Mouse (Mus musculus) urinary bladder, postnatal 25 days (tissue): Measurements from ENCODE around the gene Slc11a2.
"Not testable (repeated sequence)": the region's sequence is repeated elsewhere in the genome, so short reads cannot be mapped to it uniquely, and the experiment has no call there.

Experiments used
- DNase-seq: peaks from one replicate; pipeline ENCODE4 v3.0.0; 2022; ENCODE audit warnings: low spot score

Gene Slc11a2

DNA sequence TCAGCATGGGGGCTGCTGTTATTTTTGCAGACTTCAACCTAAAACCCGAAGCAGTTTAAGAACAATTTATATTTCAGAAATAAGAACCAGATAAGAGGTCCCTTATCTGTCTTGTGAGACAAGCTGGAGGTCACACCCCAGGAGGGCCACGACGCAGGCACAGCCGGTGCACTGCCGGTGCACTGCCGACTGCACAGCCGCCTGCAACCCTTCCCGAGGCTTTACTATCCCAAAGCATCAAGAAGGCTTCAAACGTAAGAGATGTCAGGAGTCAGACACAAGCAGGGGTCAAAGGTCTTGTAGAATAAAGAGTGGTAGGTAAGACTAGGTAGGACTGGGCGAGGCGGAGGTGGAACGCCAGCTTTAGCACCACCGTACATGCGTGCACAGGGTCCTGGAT, 22.5 kb downstream of the Slc11a2 start:
- no peak for DNase-seq

DNA sequence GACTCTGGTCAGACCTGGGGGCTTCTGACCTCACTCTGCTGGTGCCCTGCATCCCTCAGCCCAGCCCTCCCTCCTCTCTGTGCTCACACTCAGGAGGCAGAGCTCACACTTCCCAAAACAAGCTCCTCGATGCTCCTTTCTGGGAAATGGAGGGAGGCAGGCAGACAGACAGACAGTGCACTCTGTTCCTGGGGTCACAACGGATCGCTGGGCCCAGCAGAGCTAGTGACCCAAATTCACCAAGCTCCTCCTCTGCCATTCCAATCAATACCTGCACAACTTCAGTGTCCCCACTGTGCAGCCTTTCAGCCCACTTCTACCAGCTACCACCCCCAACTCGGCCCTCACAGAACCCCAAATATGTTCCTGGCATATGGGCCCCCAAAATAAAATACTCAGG, 23.1 kb downstream of the Slc11a2 start:
- DNase-seq, result no peak

DNA sequence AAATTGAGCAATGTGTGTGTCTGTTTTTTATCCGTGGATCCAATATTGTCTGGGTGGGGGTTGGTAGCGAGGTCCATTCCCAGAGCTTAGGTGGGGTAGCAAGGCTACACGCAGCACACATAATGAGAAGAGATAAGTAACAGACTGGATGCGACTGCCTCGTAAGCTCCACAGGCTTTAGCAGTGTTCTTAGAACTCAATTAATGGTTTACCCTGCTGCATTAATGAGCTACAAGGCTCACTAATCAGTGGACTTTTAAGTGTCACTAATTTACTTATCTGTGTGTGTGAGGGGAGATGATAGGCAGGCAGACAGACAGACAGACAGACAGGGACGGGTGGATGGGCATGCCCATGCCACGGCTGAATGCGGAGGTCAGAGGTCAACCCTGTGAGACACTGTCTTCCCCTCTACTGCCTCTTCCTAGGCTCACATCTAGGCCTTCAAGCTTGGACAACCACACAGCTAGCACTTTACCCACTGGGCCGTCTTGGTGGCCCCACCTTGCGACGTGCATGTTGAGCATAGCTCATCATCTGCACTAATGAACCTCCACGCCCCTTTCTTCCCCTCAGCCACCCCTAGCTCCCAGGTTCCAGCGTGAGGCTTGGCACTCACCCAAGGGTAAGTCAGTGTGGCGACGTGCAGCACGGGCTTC, 24.2 kb downstream of the Slc11a2 start:
- no peak for DNase-seq

DNA sequence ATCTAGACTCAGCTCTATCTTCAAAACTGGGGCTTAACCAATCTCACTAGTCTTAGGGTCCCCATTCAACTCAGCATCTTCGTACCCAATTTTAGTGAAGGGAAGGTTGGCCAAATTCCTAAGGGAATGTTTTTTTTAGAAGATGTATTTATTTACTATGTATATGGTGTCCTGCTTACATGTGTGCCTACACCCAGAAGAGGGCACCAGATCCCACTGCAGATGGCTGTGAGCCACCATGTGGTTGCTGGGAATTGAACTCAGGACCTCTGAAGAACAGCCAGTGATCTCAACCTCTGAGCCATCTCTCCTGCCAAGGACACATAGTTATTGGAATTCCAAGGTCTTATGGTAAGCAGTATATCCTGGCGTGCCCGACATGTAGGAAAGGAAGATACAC, 29.3 kb downstream of the Slc11a2 start:
- no peak for DNase-seq

DNA sequence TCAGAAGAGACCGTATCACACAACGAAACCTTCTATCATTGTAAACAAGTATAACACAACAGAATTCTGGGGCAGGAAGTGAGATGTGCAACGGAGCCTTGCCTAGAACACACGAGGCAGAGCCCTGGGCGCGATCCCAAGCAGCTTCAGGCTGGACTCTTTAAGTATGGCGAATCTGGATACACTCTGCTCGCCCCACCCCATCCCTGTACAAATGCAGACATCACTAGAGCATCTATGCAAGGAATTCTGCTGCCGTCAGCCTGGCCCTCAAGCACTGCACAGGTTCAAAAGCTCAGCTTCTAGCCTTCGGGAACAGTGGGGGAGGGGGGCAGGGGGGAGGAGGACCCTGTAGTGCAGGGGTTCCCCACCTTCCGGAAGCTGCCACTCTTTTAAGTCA, 31.9 kb downstream of the Slc11a2 start:
- no peak for DNase-seq

DNA sequence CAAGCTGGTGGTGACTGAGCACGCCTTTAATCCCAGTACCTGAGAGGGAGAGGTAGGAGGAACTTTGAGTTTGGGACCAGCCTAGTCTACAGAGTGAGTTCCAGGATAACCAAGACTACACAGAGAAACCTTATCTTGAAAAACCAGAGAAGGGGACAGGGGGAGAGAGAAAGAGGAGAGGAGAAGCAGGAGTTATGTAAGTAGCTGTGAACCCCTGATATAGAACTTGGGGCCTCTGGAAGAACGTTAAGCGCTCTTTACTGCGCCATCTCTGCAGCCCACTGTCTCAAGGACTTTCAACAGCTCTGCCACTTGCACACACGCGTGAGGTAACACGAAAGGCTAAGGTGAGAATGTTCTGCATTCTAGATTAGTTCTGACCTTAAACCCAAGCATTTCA, 33.3 kb downstream of the Slc11a2 start:
- no peak for DNase-seq

DNA sequence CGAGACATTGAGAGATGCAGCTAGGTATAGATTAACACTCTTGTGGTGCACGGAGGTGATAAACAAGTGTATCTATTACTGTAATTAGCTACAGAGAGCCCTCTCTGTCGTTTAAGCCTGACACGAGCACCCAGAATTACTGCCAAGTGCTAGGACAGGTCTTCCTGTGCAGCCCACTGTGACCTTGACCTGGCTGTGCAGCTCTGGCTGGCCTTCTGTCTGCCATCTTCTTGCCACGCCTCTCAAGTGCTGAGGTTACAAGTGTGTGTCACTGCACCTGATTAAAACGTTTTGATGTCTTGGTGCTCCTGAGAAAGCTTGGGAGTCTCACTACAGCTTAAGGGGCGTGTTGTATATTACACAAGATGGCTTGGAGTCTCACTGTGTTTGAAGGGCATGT, 33.8 kb downstream of the Slc11a2 start:
- no peak for DNase-seq

DNA sequence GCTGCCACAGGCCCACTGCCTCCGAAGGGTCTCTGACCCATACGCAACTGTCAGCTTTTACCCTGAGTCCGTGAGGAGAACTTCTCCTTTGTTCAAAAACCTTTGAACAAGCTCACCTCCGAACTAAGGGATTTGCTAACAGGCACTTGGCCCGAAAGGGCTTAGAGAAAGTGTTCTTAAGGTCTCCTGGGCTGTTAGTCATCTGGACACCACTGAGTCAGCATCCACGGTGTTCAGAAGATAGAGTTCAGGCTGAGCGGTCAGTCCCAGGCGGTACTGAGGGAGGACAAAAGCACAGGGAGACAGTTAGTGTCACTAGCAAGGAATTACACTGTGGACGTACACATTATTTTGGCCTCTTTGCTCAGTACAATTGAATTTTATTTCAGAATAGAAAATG, 36.0 kb downstream of the Slc11a2 start:
- DNase-seq, result no peak

DNA sequence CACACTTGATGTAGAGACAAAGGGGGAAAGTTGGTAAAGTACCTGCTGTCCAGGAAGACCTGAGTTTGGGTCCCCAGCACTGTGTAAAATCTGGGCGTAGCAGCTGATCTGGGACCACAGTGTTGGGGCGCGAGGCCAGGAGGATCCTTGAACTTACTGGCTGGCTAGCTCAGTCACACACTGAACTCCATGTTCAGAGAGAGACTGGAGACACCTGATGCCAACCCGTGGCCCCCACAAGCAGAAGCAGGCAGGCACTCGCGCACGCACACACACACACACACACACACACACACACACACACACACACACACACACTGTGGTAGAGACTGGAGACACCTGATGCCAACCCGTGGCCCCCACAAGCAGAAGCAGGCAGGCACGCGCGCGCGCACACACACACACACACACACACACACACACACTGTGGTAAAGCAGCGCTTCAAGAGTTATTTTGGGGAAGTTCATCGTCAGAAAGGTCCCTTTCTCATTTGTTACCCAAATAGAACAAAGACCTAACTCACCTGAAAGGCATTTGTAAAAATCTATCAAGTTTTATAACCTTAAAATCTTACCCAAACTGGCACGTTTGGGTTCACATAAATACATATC, 36.5 kb downstream of the Slc11a2 start:
- DNase-seq, result no peak

DNA sequence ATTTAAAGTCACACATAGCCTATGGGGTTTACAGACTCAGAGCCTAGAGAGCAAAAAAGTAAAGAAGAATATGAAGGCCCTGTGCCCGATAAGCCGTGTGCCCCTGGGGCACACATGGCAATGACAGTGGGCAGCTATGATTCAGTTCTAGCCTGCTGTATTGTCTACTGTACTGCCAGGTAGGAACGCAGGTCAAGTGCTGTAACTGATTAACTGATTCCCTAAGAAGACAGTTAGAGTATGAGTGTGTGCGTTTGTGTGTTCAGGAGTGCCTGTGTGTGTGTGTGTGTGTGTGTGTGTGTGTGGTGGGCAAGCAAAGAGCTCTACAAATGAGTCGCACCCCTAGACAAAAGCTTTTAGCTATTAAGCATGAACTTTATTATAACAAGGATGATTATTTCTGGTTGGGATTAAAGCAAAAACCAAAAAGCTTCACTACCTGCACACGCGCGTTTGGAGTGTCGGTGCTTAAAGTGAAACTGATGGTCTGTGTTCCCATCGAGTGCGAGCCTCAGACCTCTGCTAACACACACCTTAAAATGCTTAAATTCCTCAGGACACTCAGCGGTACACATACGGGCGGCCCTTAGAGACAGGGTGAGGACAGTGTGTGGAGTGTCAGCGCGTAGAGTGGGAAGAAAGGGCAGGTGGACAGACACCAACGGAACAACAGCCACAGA, 37.2 kb downstream of the Slc11a2 start:
- no peak for DNase-seq

DNA sequence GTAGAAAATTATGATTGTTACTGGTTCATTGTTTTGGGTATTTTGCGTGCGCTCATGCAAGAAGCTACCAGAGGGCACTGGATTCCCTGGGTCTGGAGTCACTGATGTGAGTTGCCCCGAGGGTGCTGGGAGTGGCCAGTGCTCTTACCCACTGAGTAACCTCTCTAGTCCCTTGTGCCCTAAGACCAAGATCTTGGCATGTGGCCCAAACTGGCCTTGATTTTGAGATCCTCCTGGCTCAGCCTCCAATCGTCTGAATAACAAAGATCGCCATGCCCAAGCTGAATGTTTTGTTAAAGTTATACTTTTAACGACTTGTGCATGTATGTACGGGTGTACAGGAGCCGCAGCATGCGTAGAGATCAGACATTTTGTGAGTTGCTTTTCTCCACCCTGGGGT, 39.2 kb downstream of the Slc11a2 start:
- no peak for DNase-seq

DNA sequence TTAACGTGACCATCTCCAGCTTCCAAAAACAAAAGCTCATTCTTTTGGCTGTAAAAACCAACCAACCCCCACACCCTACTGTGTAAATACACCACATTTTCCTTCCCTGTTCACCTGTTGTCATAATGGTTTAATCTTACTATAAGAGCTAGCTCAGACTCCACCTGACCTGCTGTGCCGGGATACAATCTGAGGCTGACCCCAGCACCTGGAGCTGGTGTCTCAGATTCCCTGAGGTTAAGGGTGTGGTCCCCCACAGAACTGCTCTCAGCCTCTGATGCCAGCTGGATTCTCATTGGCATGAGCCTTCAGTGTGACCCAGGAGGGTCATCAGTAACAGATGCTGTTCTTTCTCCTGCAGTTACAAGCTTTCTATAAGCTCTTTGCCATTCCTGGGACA, 44.8 kb downstream of the Slc11a2 start:
- DNase-seq, result no peak

DNA sequence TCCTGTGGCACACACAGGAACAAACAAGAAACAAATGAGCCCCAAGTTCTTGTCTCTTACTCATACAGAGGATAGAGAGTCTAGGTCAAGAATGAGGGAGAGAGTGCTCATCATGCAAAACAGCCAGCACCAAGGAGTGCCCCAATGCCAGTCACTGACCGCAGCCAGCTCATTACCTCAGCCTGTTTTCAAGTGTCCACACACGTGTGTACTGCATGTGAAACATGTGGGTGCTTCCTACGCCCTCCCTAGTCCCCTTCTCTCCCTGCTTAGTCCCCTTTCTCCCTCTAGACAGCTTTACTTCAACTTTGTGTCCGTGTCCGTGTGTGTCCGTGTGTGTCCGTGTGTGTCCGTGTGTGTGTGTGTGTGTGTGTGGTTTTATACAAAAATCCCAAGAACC, 45.2 kb downstream of the Slc11a2 start:
- DNase-seq, result no peak

DNA sequence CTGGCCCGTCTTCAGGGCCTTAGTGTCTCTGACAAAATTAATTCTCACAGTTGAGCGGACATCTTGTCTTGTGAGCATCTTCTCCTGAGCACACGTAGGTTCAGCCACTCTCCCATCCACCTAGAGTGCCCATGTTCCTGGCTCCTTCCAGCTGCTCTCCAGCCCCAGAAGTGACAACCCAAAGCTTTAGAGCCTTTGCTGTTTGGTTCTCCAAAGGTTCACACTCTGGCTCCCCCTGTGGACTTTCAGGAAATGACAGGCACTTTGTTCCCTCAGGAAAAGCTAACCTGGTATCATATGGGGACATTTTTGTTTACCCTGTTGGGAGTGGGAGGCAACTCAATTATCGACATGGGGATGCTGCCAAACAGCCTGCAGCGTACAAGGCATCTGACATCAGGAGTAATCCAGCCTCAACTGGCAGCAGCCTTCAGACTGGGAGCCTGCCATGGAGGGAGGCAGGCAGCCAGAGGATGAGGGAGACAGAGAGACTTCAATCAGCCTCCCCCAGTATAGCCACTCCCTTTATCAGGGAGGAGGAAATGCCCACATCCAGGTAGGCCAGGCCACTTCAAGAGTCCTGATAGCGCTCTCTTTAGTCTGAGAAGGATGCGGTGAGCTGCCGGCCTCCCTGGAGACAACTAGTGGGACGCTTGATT, 46.9 kb downstream of the Slc11a2 start:
- DNase-seq, result not testable (repeated sequence)

DNA sequence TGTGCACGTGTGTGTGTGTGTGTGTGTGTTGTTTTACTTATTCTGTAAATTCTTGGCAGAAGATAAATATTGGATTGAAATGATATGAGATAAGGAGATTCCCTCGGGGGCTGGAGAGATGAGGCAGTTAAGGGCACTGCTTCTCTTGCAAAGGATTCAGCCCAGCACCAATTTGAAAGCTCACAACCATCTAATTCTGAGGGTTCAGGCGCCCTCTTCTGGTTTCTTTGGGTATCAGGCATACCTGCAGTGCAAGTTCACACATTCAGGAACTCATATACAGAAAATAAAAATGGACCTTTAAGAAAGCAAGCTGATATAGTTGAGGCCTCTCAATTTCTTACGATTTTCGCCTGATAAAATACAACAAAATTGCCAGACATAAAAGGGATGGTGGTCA, 49.8 kb downstream of the Slc11a2 start:
- DNase-seq, result peak; percentile 43

DNA sequence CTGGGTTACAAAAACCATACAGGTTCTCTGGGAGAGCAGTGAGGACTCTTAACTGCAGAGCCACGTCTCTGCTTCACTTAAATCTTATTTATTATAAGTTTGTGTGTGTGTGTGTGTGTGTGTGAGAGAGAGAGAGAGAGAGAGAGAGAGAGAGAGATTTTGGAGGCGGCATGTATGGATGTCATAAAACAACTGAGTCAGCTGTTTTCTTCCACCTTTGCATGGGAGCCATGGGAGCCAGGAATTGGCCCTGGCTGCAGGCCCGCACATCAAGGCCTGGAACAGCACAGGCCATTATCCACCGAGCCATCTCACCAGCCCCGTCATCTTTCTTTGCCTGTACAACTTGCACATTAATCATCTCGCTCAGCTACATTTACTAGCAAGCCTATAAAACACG, 57.8 kb downstream of the Slc11a2 start:
- DNase-seq, result no peak

DNA sequence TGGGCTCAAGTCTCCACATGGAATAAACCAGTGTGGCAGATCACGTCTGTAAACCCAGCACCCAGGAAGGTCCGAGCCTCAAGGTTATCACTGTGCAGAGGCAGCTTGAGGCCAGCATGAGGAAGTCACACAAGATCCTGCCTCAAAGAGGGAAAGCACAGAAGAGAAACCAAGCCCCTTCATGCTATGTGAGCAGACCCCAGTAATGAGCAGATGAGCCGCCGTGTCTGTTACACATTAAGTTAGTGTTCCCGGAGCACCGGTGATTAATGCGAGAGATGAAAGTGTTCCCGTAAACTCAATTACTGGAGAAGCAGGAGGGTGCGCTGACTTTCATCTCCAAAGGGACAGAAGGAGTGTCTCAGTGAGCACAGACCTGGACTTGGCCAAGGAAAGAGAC, 58.9 kb downstream of the Slc11a2 start:
- not testable (repeated sequence) for DNase-seq

DNA sequence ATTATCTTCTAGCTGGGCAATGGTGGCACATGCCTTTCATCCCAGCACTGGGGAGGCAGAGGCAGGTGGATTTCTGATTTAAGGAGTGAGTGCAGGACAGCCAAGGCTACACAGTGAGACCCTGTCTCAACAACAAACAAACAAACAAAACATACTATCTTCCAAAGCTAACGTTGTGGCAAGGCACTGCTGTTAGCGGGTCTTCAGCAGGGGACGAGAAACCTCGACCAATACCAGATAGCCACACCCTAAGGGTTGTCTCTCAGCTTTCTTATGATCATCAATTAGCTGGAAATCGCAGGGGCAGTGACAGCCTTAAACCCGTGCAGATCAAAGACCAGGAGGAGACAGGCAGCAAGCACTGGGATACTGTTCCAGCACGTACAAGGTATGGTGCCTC, 60.6 kb downstream of the Slc11a2 start, which contains the start of gene Higd1c:
TSS of gene Higd1c (plus strand) at position 301 of the 400 bp plus-strand sequence.
- no peak for DNase-seq

DNA sequence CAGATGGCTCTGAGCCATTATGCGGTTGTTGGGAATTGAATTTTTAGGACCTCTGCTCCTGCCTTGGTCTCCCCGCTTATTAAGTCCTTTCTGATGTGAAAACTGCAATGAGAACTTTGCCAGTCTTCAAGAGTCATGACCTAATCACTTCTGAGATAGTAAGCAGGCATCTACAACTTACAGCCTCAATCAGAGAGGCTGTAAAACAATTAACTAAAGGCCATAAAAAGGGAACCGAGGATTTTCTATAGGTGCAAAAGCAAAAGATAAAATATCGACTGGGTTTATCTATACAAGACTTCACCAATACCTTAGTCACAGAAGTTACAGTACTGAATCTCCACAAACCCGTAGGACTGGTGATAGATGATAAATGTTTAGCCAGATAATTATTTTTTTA, 69.0 kb downstream of the Slc11a2 start:
- DNase-seq, result no peak

DNA sequence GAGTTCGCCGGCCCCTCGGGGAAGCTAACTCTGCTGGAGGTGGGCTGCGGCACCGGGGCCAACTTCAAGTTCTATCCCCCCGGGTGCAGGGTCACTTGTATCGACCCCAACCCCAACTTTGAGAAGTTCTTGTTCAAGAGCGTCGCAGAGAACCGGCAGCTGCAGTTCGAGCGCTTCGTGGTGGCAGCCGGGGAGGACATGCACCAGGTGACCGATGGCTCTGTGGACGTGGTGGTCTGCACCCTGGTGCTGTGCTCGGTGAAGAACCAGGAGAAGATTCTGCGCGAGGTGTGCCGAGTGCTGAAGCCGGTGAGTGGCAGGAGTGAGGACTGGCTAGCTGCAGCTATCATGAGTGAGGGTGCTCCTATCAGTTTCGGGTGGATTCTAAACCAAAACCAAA, 71.5 kb downstream of the Slc11a2 start:
- not testable (repeated sequence) for DNase-seq

DNA sequence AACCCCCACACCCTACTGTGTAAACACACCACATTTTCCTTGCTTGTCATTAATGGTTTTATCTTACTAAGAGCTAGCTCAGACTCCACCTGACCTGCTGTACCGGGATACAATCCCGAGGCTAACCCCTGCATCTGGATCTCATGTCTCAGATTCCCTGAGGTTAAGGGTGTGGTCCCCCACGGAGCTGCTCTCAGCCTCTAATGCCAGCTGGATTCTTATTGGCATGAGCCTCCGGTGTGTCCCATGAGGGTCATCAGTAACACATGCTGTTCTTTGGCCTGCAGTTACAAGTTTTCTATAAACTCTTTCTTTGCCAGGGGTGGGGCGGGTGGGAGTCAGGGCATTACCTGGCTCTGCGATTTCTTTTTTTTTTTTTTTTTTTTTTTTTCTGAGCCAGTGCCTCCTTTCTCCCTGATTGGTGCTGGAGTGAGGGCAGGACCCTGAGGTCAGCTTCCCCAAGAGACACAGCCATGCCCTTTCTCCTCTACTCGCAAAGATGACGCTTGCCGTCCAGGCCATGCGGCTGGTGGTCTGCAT, 72.1 kb downstream of the Slc11a2 start, which contains the start of the genes Methig1 and Mettl7a2:
TSS of gene Methig1 (plus strand) at position 439 of the 540 bp plus-strand sequence.
TSS of gene Mettl7a2 (plus strand) at position 490 of the 540 bp plus-strand sequence.
- no peak for DNase-seq

DNA sequence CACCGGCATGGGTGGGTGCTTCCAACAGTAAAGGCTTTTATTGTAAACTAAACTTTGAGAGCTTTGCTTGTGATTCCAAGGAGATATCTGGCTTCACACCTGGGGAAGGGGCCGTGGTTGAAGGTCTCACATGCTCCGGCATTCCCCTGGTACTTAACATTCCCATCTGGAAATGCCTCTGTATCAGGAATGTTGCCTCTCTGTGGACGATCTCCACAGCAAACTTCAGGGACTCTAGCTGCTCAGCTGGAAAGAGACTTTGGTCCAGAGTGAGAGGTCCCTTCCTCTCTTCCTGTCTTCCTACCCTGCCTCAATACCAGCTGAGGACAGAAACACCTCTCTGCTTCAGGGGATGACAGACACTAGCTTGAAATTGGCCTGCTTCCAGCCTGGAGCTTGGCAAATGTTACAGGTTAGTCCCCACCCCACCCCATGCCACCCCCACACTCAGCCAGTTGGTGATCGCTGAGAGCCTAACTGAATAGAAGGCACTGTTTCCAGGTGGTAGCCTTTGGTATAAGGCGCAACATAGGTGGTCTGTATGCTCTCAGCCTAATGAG, 73.3 kb downstream of the Slc11a2 start:
- DNase-seq, result no peak
